Mouse (Mus musculus): ENCODE data around the gene Llph. TPM values are rescaled to one million over a fixed set of nuclear protein-coding genes. Genes with fewer than 3 reads are reported as not detected.
"Not testable (repeated sequence)": the region's sequence is repeated elsewhere in the genome, so short reads cannot be mapped to it uniquely, and the experiment has no call there.

Llph gene
- total RNA-seq, 1 experiment, result 71.9 TPM

DNA sequence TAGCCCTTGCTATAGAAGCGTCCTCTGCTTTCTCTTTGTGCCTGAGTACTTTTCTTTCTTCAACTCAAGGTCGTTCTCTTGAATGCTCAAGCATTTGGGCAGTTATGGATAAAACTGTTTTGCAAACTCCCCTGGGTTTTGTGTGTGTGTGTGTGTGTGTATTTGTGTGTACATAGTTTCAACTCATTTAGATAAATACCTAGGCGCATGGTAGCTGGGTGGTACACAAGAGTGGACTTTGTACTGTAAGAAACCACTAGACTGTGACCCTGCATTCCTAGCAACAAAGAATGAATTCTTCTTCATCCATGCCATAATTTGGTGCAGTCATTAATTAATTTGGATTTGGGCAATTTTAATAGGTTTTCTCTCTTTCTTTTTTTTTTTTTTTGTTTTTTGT, 16.8 kb upstream of the Llph start:
- Histone ChIP-seq H3K9ac (ENCODE audit: insufficient read depth, low read depth, low read length, poor library complexity, severe bottlenecking) (no peak overlapping the region), H3K27ac (ENCODE audit: insufficient read depth, low read depth, low read length, poor library complexity, severe bottlenecking) (no peak overlapping the region), H3K4me3 (ENCODE audit: insufficient read depth in 1 of 2, low read depth in 1 of 2, low read length in 2 of 2, poor library complexity in 1 of 2, severe bottlenecking in 1 of 2) (no peak overlapping the region), H3K36me3 (ENCODE audit: control insufficient read depth, insufficient read depth, low read length, poor library complexity, severe bottlenecking) (no peaks in the 10 kb centered on the region), H3K4me1 (ENCODE audit: control insufficient read depth in 2 of 2, insufficient read depth in 2 of 2, low read length in 2 of 2, poor library complexity in 1 of 2) (0 out of 4 replicates have a peak, but pooled peaks cover 0 to 2% of the 10 kb centered on the region in 2 experiments), H3K9me3 (ENCODE audit: control insufficient read depth, insufficient read depth, low read depth, low read length) (no peaks in the 10 kb centered on the region)
- DNase-seq (ENCODE audit: low read depth, low spot score), result no peak
- in situ Hi-C loops (cut with MboI; ENCODE audit: low sequenced_read_pairs in 2 of 2, unreplicated experiment in 2 of 2), result no loop called here
- no peak for TF ChIP-seq ZC3H11A (IDR thresholded peaks at IDR 0.05; ENCODE audit: borderline replicate concordance, low read depth, low read length)
- TF ChIP-seq ZNF384 (IDR thresholded peaks at IDR 0.05; ENCODE audit: low read depth, low read length), result no peak
- TF ChIP-seq HCFC1 (IDR thresholded peaks at IDR 0.05; ENCODE audit: borderline replicate concordance, insufficient read depth, low read length), result no peak
- no peak for TF ChIP-seq MAFK (IDR thresholded peaks at IDR 0.05; ENCODE audit: insufficient read depth, low read depth, low read length)
- TF ChIP-seq CHD2 (IDR thresholded peaks at IDR 0.05; ENCODE audit: low read depth, low read length), result no peak

DNA sequence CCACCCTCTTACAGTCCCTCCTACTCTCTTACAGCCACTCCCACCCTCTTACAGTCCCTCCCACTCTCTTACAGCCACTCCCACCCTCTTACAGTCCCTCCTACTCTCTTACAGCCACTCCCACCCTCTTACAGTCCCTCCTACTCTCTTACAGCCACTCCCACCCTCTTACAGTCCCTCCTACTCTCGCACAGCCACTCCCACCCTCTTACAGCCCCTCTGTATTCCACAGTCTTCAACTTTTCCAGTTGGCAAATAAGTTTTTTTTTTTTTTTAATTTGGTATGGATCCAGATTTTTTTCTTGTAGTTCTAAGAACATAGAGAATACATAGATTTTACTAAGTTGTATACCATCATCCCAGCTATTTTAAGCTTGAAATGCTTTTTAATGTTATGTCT, 9.8 kb upstream of the Llph start:
- H3K4me1 ChIP-seq (ENCODE audit: control insufficient read depth in 2 of 2, insufficient read depth in 2 of 2, low read length in 2 of 2, poor library complexity in 1 of 2); H3K36me3 ChIP-seq (ENCODE audit: control insufficient read depth, insufficient read depth, low read length, poor library complexity, severe bottlenecking); H3K9me3 ChIP-seq (ENCODE audit: control insufficient read depth, insufficient read depth, low read depth, low read length); H3K4me3 ChIP-seq (ENCODE audit: insufficient read depth in 1 of 2, low read depth in 1 of 2, low read length in 2 of 2, poor library complexity in 1 of 2, severe bottlenecking in 1 of 2); DNase-seq (ENCODE audit: low read depth, low spot score); in situ Hi-C loops (cut with MboI; ENCODE audit: low sequenced_read_pairs in 2 of 2, unreplicated experiment in 2 of 2); H3K9ac ChIP-seq (ENCODE audit: insufficient read depth, low read depth, low read length, poor library complexity, severe bottlenecking); H3K27ac ChIP-seq (ENCODE audit: insufficient read depth, low read depth, low read length, poor library complexity, severe bottlenecking): not testable (repeated sequence)

DNA sequence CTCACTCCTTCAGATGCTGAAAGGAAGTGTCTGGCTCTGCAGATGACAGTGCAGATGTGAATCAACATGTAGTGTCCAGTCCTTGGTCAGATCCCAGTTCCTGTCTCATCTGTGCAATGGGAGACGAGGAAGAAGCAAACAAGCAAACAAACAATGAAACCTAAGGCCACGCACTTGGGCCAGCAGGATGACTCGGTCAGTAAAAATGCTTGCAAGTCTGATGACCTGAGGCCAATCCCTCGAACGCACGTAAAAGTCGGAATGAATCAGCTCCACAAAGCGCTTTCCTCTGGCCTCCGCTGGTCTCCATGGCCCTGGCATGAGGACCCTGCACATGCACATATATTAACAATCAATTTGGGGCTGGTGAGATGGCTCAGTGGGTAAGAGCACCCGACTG, 7.9 kb upstream of the Llph start:
- H3K27ac ChIP-seq (ENCODE audit: insufficient read depth, low read depth, low read length, poor library complexity, severe bottlenecking), result no peak overlapping the region
- H3K4me1 ChIP-seq (ENCODE audit: control insufficient read depth in 2 of 2, insufficient read depth in 2 of 2, low read length in 2 of 2, poor library complexity in 1 of 2), result no peaks in the 10 kb centered on the region
- no peaks in the 10 kb centered on the region for H3K9me3 ChIP-seq (ENCODE audit: control insufficient read depth, insufficient read depth, low read depth, low read length)
- no peak overlapping the region for H3K4me3 ChIP-seq (ENCODE audit: insufficient read depth in 1 of 2, low read depth in 1 of 2, low read length in 2 of 2, poor library complexity in 1 of 2, severe bottlenecking in 1 of 2)
- DNase-seq (ENCODE audit: low read depth, low spot score), result no peak
- TF ChIP-seq ZNF384 (IDR thresholded peaks at IDR 0.05; ENCODE audit: low read depth, low read length) (no peak), CHD2 (IDR thresholded peaks at IDR 0.05; ENCODE audit: low read depth, low read length) (no peak), ZC3H11A (IDR thresholded peaks at IDR 0.05; ENCODE audit: borderline replicate concordance, low read depth, low read length) (no peak), HCFC1 (IDR thresholded peaks at IDR 0.05; ENCODE audit: borderline replicate concordance, insufficient read depth, low read length) (no peak), MAFK (IDR thresholded peaks at IDR 0.05; ENCODE audit: insufficient read depth, low read depth, low read length) (no peak)
- in situ Hi-C loops (cut with MboI; ENCODE audit: low sequenced_read_pairs in 2 of 2, unreplicated experiment in 2 of 2), result no loop called here
- H3K9ac ChIP-seq (ENCODE audit: insufficient read depth, low read depth, low read length, poor library complexity, severe bottlenecking), result no peak overlapping the region
- H3K36me3 ChIP-seq (ENCODE audit: control insufficient read depth, insufficient read depth, low read length, poor library complexity, severe bottlenecking), result peaks cover 9% of the 10 kb centered on the region

GRCm38 (mm10) chr10:120219578-120220359, 7.1 kb upstream of the Llph start:
- no peak for TF ChIP-seq HCFC1 (IDR thresholded peaks at IDR 0.05; ENCODE audit: borderline replicate concordance, insufficient read depth, low read length)
- TF ChIP-seq MAFK (IDR thresholded peaks at IDR 0.05; ENCODE audit: insufficient read depth, low read depth, low read length), result no peak
- TF ChIP-seq ZC3H11A (IDR thresholded peaks at IDR 0.05; ENCODE audit: borderline replicate concordance, low read depth, low read length), result no peak
- TF ChIP-seq ZNF384 (IDR thresholded peaks at IDR 0.05; ENCODE audit: low read depth, low read length), result no peak
- TF ChIP-seq CHD2 (IDR thresholded peaks at IDR 0.05; ENCODE audit: low read depth, low read length), result no peak
- no peak overlapping the region for H3K9ac ChIP-seq (ENCODE audit: insufficient read depth, low read depth, low read length, poor library complexity, severe bottlenecking)
- DNase-seq (ENCODE audit: low read depth, low spot score), result no peak
- no peak overlapping the region for H3K4me3 ChIP-seq (ENCODE audit: insufficient read depth in 1 of 2, low read depth in 1 of 2, low read length in 2 of 2, poor library complexity in 1 of 2, severe bottlenecking in 1 of 2)
- no peak overlapping the region for H3K27ac ChIP-seq (ENCODE audit: insufficient read depth, low read depth, low read length, poor library complexity, severe bottlenecking)
- no peaks in the 10 kb centered on the region for H3K4me1 ChIP-seq (ENCODE audit: control insufficient read depth in 2 of 2, insufficient read depth in 2 of 2, low read length in 2 of 2, poor library complexity in 1 of 2)
- H3K36me3 ChIP-seq (ENCODE audit: control insufficient read depth, insufficient read depth, low read length, poor library complexity, severe bottlenecking), result peaks cover 9% of the 10 kb centered on the region
- no peaks in the 10 kb centered on the region for H3K9me3 ChIP-seq (ENCODE audit: control insufficient read depth, insufficient read depth, low read depth, low read length)
- in situ Hi-C loops (cut with MboI; ENCODE audit: low sequenced_read_pairs in 2 of 2, unreplicated experiment in 2 of 2), result no loop called here

DNA sequence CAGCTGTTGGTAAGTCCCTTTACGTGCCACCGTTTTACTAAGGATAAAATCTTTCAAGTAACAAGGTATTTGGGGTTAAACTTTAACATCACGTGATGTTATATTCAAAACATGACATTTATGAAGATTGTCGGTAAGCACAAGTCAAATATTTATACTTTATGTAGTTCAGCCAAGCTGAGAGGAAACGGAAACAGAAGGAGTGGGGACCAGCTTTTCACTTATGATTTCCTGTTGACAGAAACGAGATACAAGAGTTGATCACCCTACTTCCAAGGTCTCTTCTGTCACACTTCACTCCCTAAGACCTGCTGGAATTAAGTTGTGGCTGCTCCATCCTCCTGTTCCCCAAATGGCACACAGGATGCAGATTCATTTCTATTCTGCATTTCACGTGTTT, 6.1 kb upstream of the Llph start:
- TF ChIP-seq ZNF384 (IDR thresholded peaks at IDR 0.05; ENCODE audit: low read depth, low read length) (no peak), HCFC1 (IDR thresholded peaks at IDR 0.05; ENCODE audit: borderline replicate concordance, insufficient read depth, low read length) (no peak), MAFK (IDR thresholded peaks at IDR 0.05; ENCODE audit: insufficient read depth, low read depth, low read length) (no peak), CHD2 (IDR thresholded peaks at IDR 0.05; ENCODE audit: low read depth, low read length) (no peak), ZC3H11A (IDR thresholded peaks at IDR 0.05; ENCODE audit: borderline replicate concordance, low read depth, low read length) (no peak)
- Histone ChIP-seq H3K27ac (ENCODE audit: insufficient read depth, low read depth, low read length, poor library complexity, severe bottlenecking) (no peak overlapping the region), H3K4me3 (ENCODE audit: insufficient read depth in 1 of 2, low read depth in 1 of 2, low read length in 2 of 2, poor library complexity in 1 of 2, severe bottlenecking in 1 of 2) (no peak overlapping the region), H3K9me3 (ENCODE audit: control insufficient read depth, insufficient read depth, low read depth, low read length) (no peaks in the 10 kb centered on the region), H3K9ac (ENCODE audit: insufficient read depth, low read depth, low read length, poor library complexity, severe bottlenecking) (no peak overlapping the region), H3K36me3 (ENCODE audit: control insufficient read depth, insufficient read depth, low read length, poor library complexity, severe bottlenecking) (peaks cover 9% of the 10 kb centered on the region), H3K4me1 (ENCODE audit: control insufficient read depth in 2 of 2, insufficient read depth in 2 of 2, low read length in 2 of 2, poor library complexity in 1 of 2) (no peaks in the 10 kb centered on the region)
- in situ Hi-C loops (cut with MboI; ENCODE audit: low sequenced_read_pairs in 2 of 2, unreplicated experiment in 2 of 2), result no loop called here
- DNase-seq (ENCODE audit: low read depth, low spot score), result no peak

Data from ES-E14 (cell line).